Mouse (Mus musculus) frontal cortex, postnatal 25 days (tissue): ENCODE data around the gene Myo3b.

Source experiments
- DNase-seq, 2 experiments: peaks; one replicate each; pipeline ENCODE4 v3.0.0; 2022; ENCODE audit warnings: low spot score in 2 of 2

The Myo3b gene

DNA sequence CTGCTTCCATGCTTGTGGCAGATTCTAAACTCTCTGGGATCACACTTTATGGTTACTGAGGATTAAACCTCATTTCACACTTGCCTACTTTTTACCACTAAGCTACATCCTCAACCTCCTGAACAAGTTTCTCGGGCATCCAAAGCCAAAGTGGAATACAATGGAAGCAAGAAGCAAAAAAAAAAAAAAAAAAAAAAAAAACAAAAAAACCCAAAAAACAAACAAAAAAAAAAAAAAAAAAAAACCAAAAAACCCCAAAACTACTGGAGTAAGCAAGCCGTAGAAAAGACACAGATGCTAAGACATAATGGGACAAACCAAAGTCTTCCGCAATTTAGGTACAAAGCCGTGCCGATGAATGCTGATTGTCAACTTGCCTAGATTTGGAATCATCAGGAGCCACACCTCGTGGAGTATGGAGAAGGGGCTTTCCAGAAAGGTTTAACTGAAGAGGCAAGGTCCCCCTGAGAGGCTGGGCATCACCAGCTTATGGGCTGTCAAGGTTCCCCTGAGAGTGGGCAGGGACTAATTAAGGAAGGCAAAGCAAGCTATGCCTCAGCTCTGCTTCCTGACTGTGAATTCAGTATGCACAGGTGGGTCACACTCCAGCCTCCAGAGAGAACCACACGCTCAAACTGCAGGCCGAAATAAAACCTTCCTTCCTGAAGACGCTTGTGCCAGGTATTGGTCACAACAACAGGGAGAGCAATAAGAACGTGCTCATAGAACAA, 313.7 kb downstream of the Myo3b start:
- no peak for DNase-seq

DNA sequence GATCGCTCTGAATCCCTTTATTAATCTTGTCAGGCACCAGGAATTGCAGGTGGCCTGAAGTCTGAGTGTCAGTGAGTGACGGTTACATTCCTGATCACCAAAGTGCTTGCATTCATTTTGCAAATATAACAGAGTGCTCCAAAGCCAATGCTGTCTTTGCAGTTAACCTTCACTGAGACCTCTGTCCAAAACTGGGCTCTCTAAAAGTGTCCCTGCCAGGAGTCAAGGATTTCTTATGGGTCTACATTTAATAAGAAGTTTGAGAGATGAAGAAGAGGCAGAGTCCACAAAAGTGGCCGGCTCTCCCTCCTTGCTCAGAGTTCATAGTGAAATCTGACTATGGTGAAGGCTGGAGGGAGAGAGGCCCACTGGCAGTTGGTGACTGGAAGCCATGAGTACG, 315.1 kb downstream of the Myo3b start:
- no peak for DNase-seq

DNA sequence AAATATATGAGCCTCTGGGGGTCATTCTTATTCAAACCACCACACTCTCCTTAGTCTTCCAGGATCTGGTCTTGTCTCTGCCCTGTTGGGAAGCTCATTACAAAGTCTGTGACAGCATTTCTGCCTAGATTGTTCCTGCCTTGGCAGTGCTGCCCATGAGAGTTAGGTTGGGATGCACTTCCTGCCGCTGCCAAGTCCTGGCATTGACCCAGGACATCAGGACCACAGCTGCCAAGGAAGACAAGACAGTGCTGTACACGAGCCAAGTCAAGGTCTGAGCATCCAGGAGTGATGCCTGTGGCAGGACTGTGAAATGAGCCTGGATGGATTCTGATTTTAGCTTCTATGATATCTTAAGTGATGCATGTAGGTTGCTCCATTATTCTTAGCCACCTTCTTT, 316.1 kb downstream of the Myo3b start:
- DNase-seq = no peak

DNA sequence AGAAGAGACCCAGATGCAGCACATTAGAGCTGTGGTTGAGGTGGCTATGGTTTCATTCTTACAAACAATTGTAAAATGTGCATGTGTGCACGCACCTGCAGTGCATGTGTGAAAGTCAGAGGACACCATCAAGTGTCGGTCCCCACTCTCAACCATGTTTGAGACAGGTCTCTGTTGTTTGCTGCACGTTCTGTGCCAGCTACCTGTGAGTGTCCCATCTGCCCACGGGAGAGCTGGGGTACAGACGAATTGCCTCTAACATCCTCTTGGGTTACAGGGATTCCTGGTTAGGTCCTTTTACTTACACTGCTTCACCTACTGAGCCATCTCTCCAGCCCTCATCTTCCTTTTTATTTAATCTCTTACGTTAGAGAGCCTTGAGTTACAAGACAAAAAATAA, 330.5 kb downstream of the Myo3b start:
- DNase-seq = no peak

DNA sequence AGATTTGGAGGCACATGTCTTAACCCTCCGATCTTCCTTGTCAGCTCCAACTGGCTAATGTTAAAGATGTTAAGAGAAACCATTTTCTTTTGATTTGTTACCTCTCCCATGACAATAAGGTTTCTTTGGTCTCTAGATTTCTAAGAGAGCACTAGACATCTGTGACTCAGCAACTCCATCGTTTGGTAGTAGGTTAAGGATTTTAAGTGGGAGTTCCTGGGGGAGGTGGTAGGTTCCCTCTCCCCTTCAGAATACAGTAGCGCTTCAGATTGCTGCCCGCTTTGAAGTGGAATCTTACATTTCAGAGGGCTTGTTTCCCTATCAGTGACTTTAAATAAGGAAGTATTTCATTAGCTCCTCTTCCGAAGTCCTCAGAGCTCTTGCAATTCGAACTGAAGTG, 340.4 kb downstream of the Myo3b start:
- DNase-seq = no peak

DNA sequence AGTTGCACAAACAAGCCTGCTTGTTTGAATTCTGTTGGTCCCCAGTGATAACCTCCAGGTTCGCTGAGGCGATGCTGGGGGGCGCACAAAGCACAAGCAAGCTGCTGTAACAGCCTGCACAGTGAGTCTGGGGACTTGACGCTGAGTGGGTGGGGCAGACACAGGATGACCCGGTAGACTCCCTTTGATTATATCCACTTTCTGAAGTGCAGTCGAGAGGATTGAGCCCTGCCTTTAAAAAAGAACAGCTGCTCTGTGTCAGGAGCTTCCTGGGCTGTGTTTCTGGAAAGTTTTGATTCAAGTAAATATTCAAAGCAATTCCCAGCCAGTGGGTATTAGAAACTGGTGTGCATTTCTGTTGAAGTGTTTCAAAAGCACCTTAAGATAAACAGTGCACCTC, 341.0 kb downstream of the Myo3b start:
- DNase-seq = no peak

DNA sequence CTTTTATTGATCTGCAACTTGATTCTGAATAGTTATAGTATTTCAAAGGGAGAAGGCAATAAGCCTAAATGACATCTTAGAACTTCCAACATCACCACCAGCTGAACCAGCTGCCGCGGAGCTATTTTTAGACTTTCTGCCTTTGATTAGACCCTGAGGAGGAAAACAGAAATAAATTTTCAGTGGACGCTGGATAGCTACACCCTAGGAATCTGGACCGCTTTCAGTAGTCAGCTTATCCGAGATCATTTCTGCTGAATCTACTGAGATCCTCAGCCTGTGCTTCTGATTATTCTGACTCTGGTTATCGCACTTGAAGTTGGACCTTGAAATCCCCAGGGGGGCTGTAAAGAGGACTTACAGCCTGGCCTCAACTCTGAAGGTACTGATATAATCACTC, 349.7 kb downstream of the Myo3b start:
- no peak for DNase-seq

DNA sequence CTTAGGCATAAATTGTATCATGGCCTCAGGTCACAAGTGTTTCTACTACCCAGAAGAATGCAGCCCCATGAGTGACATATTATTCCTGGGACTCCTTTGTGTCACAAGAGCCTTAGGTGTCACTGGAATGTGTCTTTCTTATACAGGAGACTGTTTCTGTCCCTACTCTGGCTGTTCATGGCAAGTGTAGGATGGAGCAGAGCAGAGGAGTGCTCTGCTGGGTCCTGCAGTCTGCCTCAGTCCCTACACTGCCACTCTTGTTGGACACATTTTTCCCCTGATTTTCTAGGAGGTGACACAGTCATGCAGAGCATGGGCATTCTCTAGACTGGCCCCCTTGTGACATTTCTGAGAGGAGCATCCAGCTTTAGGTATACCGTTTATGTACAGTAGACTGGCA, 350.2 kb downstream of the Myo3b start:
- DNase-seq = no peak

DNA sequence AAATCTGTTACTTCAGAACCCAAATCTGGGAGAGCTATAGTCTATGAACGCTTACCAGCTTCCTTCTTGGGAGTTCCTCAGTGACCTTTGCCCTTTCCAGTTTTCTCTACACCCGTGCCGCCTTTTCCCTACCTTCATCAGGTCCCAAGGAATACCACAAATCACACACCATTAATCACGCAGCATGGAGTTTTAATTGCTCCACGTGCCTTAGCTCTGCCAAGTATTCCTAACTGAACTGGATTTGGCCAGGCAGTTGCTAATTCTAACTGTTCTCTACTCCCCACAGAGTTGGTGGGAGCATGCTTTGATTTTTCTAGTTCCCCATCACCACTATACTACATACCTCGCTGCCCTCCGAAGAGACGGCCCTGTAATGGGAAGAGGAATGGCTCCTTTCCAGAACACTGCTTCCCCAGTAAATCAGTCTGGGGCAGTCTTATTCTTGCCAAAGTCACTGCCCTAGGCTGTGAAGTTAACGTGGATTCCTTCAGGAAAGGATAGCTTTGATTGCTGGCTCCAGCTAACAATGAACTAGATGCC, 358.9 kb downstream of the Myo3b start:
- DNase-seq = no peak

DNA sequence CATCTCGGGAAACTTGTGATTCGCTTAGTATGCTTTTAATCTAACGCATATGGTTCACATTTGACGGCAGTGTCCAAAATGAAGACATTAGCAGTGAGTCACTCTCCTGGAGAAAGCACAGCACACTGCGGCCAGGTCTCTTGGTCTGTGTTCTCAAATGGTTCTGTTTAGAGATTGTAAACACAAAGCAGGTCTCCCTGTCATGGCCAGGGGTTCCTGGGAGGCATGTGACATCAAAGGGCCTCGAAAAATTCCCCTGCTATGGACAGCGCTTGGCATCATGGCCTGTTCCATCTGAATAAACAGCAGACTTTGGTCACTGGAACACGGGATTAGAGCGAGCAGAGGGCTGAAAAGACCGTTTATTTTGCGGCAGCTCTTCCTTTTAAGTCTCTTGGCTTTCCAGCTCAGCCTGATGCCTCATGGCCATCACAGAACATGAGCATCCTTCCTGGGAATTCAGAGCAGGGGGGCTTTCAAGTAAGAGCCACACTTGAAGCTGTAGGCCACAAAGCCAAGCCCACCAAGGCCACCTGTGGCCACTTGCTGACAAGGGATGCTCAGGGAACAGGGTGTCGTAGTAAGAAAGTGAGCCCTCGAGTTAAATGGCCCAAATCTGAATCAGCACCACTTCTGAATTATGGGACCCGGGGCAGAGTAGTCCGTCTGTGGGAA, 360.7 kb downstream of the Myo3b start:
- no peak for DNase-seq

DNA sequence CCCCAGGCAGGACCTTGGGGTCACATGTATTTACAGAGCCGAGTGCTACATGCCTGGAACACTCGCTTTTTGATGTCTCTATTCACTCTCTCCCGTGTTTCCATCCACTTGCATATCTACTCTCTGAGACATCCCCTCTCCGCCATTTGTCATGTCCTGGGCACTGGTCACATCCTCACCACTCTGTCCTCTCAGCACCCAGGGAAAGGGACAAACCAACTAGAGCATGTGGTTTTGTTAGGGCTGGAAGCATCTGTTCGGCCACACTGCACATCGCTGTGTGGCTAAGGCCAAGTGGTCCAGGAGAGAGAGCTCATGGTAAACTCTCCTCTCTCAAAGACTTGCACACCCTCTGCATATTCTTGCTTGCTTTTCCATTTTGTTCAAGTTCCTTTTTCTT, 361.4 kb downstream of the Myo3b start:
- DNase-seq = no peak

DNA sequence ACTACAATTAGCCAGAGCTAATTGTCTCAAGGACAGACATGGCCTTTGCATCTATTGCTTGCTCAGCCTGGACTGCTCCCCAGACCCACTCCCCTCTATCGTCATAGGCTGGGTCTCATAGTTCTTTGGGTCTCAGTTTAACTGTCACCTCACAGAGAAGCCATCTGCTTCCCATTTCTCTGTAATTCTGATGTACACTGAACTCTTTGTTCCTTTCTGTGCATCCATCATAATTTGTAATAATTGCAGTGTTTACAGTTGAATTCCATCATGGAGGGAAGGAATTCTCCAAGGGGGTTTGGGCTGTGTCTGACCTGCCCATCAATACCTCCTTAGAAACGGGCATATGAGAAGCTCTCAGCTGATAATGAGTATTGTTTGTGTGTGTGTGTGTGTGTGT, 365.4 kb downstream of the Myo3b start:
- no peak for DNase-seq

DNA sequence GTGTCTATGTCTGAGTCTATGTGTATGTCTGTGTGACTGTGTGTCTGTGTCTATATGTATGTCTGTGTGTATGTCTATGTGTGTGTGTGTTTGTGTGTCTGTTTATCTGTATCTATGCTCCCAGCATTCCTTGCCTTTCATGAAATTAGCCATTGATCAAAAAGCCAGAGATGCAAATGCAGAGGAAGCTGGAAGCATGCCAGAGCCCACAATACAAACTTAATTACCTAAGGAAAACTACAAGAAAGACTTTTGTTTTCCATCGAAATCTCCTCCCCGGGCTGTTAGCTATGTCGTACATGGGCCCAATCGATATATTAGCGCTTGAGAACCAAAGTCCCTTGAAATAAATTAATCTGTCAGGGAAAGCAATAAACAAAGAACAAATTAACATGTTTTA, 367.9 kb downstream of the Myo3b start:
- DNase-seq = no peak

DNA sequence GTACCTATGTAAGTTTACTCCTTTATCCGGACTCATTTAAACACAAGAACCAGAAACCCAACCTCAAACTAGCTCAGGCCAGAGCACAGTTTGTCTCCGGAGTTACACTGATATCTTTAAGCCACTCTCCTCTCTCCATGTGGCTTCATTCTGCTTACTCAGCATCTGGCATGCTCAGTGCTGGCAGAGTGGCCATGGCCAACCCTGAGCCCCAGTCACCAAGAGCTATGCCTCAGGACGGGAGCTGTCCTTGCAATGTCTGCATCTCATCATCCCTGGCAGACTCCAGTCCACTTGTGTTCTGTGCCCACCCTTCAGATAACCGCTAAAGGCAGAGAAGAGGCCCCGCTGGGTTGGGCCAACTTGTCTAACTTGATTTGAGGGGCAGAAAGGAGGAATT, 368.8 kb downstream of the Myo3b start:
- no peak for DNase-seq

DNA sequence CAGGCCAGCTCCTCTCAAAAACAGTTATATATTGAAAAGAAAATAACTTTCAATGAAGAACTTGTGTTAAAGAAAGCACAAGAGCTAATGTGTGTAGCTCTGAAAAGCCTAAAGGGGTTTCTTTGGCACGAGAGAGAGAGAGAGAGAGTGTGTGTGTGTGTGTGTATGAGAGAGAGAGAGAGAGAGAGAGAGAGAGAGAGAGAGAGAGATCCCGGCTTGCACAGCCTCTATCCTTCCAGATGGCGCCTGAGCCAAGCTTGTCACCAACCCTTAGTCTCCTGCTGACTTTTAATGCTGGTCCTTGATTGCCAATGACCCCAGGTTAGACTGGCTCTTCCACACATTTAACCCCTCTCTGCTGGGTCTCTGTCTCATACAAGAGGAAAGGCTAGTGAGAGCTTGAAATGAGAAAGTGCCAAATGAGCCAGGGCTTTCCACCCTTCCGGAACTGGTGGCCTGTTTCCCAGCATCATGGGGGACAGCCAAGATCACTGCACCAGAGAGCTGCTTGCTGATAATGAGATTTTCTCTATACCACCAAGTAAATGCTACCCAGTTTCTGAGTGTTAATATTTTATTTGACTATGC, 371.5 kb downstream of the Myo3b start:
- DNase-seq = no peak

DNA sequence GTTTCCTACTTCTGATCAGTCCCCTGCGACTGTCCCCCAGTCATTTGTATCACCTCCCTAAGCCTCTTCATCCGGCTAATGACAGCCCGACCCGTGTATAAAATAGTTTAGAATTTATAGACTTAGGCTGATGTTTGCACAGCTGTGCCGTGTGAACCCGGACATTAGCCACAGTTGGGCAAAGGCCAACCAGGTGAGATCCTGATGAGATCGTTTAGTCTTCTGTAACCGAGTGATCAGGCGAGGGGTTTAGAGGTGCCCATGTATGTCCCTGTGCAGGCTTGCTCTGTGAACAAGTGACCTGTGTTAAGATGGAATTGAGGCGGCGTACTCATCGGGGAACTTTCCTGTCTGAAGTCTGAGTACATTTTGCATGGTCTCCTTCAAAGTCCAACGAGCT, 373.4 kb downstream of the Myo3b start:
- no peak for DNase-seq

DNA sequence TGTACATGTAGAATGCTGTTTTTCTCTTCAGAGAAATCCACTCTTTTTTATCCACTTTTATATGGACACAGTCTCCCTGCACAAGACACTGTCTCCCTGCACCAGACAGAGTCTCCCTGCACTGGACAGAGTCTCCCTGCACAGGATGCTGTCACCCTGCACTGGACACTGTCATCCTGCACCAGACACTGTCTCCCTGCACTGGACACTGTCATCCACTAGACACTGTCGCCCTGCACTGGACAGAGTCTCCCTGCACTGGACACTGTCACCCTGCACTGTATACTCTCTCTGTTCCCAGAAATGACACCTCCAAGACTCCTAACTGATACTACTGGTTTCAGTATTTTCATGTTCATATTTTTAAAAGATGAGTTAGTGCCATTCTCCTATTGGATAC, 375.5 kb downstream of the Myo3b start:
- no peak for DNase-seq

DNA sequence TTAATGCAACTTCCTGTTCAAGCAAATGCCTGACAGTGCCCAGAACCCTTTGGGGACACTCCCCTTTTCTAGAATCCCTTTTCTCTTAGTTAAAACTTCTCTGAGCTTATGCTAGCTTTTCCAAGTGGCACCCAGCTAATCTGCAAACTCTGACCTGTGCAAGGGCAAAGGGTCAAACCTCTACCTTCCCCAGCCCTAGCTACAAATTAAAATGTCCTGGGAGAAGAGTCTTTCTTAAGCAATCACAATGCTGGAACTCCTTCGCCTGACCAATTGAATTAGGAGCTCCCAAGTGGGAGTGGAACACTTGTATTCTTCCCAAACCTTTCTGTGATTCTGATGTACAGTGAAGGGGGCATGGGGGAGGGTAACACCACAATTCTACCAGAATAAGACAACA, 376.6 kb downstream of the Myo3b start:
- DNase-seq = no peak

DNA sequence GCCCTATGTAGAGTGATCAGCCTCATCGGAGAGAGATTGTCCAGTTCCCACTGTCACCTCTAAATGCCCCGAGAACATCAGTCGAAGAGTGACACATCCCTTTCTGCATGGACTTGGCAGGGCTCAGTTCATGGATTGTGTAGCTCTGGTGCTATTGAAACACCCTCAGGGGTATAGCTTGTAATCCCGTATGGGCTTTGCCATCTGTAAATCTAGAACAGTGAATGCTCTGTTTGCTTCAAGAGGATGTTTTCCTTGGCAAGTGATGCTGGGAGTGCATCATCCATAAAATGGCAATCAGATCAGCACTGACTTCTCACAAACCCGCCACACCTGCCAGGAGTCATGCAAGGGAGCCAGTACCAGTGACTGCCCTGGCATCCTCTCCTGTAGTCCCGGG, 380.4 kb downstream of the Myo3b start:
- no peak for DNase-seq

DNA sequence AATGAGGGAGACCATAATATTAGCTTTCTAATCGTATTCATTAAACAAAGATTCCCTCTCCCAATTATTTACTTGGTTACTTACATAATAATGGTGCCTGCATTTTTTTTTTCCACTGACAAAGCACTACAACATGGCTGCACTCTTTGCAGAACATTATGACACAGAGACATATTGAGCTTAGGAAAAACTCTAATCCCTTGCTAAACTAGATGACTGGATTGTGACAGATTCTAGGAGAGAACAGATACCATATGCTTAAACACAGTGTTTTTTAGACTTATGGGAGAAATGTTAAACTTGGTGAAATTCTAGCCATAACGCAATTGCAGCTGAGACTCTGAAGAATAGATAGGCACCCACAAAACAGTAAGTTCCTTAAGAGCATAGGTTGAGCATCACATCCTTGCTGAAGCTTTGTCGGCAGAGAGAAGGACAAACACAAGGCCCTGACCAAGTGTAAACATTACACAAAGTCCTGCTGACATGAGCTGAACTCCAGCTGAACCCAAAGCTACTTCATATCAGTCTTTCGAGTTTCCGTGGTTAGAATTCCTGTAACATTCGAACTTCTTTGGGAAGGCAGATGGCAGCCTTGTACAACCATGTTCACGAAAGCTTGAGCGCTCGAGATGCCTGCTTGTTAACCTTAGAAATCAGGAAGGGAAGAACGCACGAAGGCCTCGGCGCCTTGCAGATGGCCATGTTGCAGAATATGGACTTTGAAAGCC, 382.4 kb downstream of the Myo3b start:
- DNase-seq = no peak

DNA sequence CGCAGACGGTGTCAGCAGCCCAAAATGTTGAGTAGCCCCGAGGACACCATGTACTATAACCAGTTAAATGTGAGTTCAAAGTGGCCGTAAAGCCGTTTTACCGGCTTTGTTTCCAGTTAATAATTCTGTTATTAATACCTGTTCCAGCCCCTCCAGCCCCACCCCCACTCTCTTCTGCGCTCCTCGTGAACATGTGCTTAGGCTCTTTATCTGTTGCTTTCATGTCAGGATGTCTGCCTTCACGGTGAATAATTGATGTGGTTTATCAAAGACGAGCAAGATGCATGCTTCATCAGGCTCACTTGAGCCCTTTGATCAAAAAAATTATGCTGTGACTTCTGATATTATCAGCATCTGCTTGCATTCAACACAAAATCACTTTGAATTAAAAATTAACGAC, 386.7 kb downstream of the Myo3b start:
- DNase-seq = no peak

DNA sequence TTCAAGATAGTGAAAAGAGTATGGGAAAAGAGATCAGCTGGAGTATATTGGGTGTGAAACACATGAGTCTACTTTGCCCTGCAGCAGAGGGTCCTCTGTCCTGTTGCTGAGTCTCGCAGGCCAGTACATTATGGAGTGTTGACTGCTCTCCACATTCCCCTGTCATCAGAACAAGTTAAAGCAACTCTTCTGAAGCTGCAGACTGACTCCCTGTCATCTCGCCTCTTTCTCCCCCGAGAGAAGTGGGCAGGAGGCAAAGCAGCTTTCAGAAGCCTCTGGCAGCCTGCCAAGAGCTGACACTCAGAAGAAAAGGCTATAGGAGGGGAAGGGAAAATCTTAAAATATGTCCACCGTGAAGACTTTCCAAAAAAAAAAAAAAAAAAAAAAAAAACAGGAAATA, 404.1 kb downstream of the Myo3b start:
- peak in 1 of 2 experiments; percentile 11 for DNase-seq
